Mouse (Mus musculus) hindbrain, embryonic 11.5 days (tissue): Measurements from ENCODE around the gene Noto. TPM values are rescaled to one million over a fixed set of nuclear protein-coding genes. Genes with fewer than 3 reads are reported as not detected.
"Not testable (repeated sequence)": the region's sequence is repeated elsewhere in the genome, so short reads cannot be mapped to it uniquely, and the experiment has no call there.

Source experiments
- ATAC-seq: fragments of 200-750 bp; cut with Nextera tagmentation; 2 replicates; pipeline ENCODE4 v1.8.0; 2017; ENCODE audit warnings: mild to moderate bottlenecking, moderate TSS enrichment, moderate library complexity; ENCODE audit not compliant: low FRiP score
- DNase-seq: peaks from one replicate; pipeline ENCODE4 v3.0.0-alpha.2; 2015; ENCODE audit warnings: low spot score
- H3K27ac ChIP-seq: fragments of 300-500 bp; sonication (generic); 2 replicates; pipeline ENCODE4 v1.5.1; 2014; ENCODE audit warnings: mild to moderate bottlenecking, low read depth, low read length
- H3K27me3 ChIP-seq: fragments of 300-500 bp; sonication (generic); 2 replicates; pipeline ENCODE4 v1.6.1; 2014; ENCODE audit warnings: mild to moderate bottlenecking, low read length, moderate library complexity, mixed read lengths; ENCODE audit not compliant: control insufficient read depth, insufficient read depth
- H3K36me3 ChIP-seq: fragments of 300-500 bp; sonication (generic); 2 replicates; pipeline ENCODE4 v1.6.1; 2014; ENCODE audit warnings: mild to moderate bottlenecking, low read length, moderate library complexity, mixed read lengths; ENCODE audit not compliant: control insufficient read depth, insufficient read depth
- H3K4me1 ChIP-seq: fragments of 300-500 bp; sonication (generic); replicated peaks from 2 replicates; pipeline ENCODE4 v1.6.1; 2014; ENCODE audit warnings: low read length, mixed read lengths; ENCODE audit not compliant: control insufficient read depth, insufficient read depth
- H3K4me2 ChIP-seq: fragments of 300-500 bp; sonication (generic); replicated peaks from 2 replicates; pipeline ENCODE4 v1.6.1; 2014; ENCODE audit warnings: mild to moderate bottlenecking, low read depth, low read length
- H3K4me3 ChIP-seq: fragments of 300-500 bp; sonication (generic); 2 replicates; pipeline ENCODE4 v1.5.1; 2014; ENCODE audit warnings: low read depth, low read length
- H3K9ac ChIP-seq: fragments of 300-500 bp; sonication (generic); 2 replicates; pipeline ENCODE4 v1.6.1; 2014; ENCODE audit warnings: low read depth, low read length
- H3K9me3 ChIP-seq: fragments of 300-500 bp; sonication (generic); 2 replicates; pipeline ENCODE4 v1.6.1; 2016; ENCODE audit warnings: low read length; ENCODE audit not compliant: control insufficient read depth
- WGBS: fragments of 180-500 bp; shearing (Covaris S2); extraction: QIAGEN DNeasy Blood & Tissue Kit; methylation state at CpG from one replicate; pipeline ENCODE4 v1.1.7; 2014; 5-methylcytosine and 5-hydroxymethylcytosine counted together
- polyA plus RNA-seq: library from polyadenylated mRNA; unstranded; fragments of >200 nt; fragmentation: Nextera tagmentation; extraction: Ambion mirVana; gene quantifications from 2 replicates; pipeline ENCODE4 v1.2.1, GENCODE M21; 2014

Noto gene
- polyA plus RNA-seq, 1 experiment from 2014 or later = not detected

GRCm38 (mm10) chr6:85436631-85437030, 12.9 kb downstream of the Noto start:
- ATAC-seq (no peak), DNase-seq (no peak)
- H3K4me1 ChIP-seq = no peaks in the 10 kb centered on the region
- WGBS = 84% methylated on average over 6 of the region's 6 CpGs
- no peak overlapping the region for H3K4me2 ChIP-seq
- H3K27ac ChIP-seq = no peak overlapping the region
- H3K36me3 ChIP-seq = peaks cover 6% of the 10 kb centered on the region; the same call in 1 of the 2 replicates
- no peak overlapping the region for H3K9ac ChIP-seq
- H3K9me3 ChIP-seq = no peaks in the 10 kb centered on the region
- H3K27me3 ChIP-seq = no peaks in the 10 kb centered on the region
- H3K4me3 ChIP-seq = no peak overlapping the region

GRCm38 (mm10) chr6:85441142-85441541, 17.5 kb downstream of the Noto start:
- H3K4me2 ChIP-seq = no peak overlapping the region
- WGBS = 86% methylated on average over 4 of the region's 4 CpGs
- peaks cover 12% of the 10 kb centered on the region; the same call in 1 of the 2 replicates for H3K36me3 ChIP-seq
- H3K9me3 ChIP-seq = no peaks in the 10 kb centered on the region
- H3K9ac ChIP-seq = no peak overlapping the region
- ATAC-seq (no peak), DNase-seq (no peak)
- no peaks in the 10 kb centered on the region for H3K27me3 ChIP-seq
- no peak overlapping the region for H3K27ac ChIP-seq
- H3K4me3 ChIP-seq = no peak overlapping the region
- H3K4me1 ChIP-seq = no peaks in the 10 kb centered on the region

DNA sequence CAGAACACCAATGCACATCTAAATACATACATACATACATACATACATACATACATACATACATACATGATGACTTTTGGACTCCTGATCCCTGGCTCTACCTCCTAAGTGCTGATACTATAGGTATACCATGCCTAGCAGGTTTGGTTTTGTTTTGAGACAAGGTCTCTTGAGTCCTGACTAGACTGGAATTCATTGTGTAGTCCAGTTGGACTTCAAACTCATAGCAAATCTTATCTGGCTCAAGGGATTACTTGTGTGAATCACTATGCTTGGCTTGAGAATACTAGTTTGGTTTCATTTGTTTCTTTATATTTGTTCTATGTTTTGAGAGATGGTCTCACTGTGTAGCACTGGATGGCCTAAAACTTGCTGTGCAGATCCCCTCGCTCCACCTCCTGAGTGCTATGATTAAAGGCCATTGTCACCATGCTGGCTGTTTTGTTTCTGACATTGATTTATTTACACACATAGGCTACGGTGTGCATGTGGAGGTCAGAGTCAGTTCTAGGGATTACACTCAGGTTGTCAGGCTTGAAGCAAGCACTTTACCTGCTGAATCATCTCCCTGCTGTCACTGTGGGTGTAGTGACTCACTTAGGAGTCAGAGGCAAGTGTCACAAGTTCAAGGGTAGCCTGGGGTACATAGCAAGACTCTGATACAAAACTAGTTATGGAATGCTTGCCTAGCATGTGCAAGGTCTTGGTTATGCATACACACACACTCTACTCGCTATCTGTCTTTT, 20.0 kb downstream of the Noto start:
- ATAC-seq (no peak), DNase-seq (no peak)
- no peak overlapping the region for H3K27ac ChIP-seq
- WGBS = 90% methylated on average over 3 of the region's 3 CpGs
- H3K4me2 ChIP-seq = no peak overlapping the region
- no peak overlapping the region for H3K9ac ChIP-seq
- H3K4me1 ChIP-seq = no peaks in the 10 kb centered on the region
- no peak overlapping the region for H3K4me3 ChIP-seq
- no peaks in the 10 kb centered on the region for H3K27me3 ChIP-seq
- H3K9me3 ChIP-seq = no peaks in the 10 kb centered on the region
- peaks cover 14% of the 10 kb centered on the region; the same call in 1 of the 2 replicates for H3K36me3 ChIP-seq

- Histone ChIP-seq H3K9ac (no peak overlapping the region), H3K9me3 (no peaks in the 10 kb centered on the region), H3K4me1 (no peaks in the 10 kb centered on the region), H3K27me3 (no peaks in the 10 kb centered on the region), H3K36me3 (peaks cover 12% of the 10 kb centered on the region; the same call in 1 of the 2 replicates), H3K27ac (no peak overlapping the region), H3K4me2 (no peak overlapping the region), H3K4me3 (no peak overlapping the region)
- ATAC-seq = no peak
- no peak for DNase-seq
- WGBS = 95% methylated on average over 8 of the region's 8 CpGs
Observed at GRCm38 (mm10) chr6:85444266-85444965, 20.7 kb downstream of the Noto start.

DNA sequence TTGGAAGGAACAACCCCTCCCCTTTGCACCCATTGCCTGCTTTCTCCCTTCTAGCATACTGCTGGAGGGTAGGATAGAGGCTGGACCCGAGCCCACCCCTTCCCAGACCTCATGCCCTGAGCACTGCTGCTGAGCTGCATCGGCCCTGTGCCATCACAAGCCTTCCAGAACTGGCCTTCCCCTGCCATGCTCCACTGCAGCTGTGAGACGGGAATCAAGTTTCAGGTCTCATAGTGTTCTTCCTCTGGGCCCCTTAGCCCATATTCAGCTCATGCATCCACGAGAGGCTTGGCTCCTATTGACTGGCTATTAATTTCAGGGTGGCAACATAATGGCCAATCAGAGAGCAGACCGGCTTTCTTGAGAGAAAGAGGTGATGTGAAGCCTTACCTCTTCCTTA, 21.6 kb downstream of the Noto start:
- WGBS = 83% methylated on average over 5 of the region's 5 CpGs
- H3K27me3 ChIP-seq = no peaks in the 10 kb centered on the region

GRCm38 (mm10) chr6:85447351-85447750, 23.7 kb downstream of the Noto start:
- no peak for DNase-seq
- H3K4me2 ChIP-seq = no peak overlapping the region
- H3K9me3 ChIP-seq = no peaks in the 10 kb centered on the region
- ATAC-seq = no peak
- H3K4me1 ChIP-seq = no peaks in the 10 kb centered on the region
- no peak overlapping the region for H3K4me3 ChIP-seq
- no peaks in the 10 kb centered on the region for H3K27me3 ChIP-seq
- no peak overlapping the region for H3K27ac ChIP-seq
- peaks cover 8% of the 10 kb centered on the region; the same call in 1 of the 2 replicates for H3K36me3 ChIP-seq
- WGBS = 86% methylated on average over 6 of the region's 6 CpGs
- H3K9ac ChIP-seq = no peak overlapping the region

More for the DNA sequence above, 21.6 kb downstream of the Noto start:
- no peak overlapping the region for H3K9ac ChIP-seq
- no peak overlapping the region for H3K4me2 ChIP-seq
- peaks cover 8% of the 10 kb centered on the region; the same call in 1 of the 2 replicates for H3K36me3 ChIP-seq
- H3K4me3 ChIP-seq = no peak overlapping the region
- no peaks in the 10 kb centered on the region for H3K4me1 ChIP-seq
- H3K27ac ChIP-seq = no peak overlapping the region
- no peaks in the 10 kb centered on the region for H3K9me3 ChIP-seq
- no peak for ATAC-seq
- no peak for DNase-seq

GRCm38 (mm10) chr6:85450140-85450539, 26.5 kb downstream of the Noto start:
- H3K4me1 ChIP-seq, ATAC-seq, H3K27ac ChIP-seq, H3K9me3 ChIP-seq, H3K9ac ChIP-seq, DNase-seq, H3K27me3 ChIP-seq, H3K36me3 ChIP-seq, H3K4me3 ChIP-seq: not testable (repeated sequence)
- WGBS = 71% methylated on average over 1 of the region's 1 CpGs
- peak overlapping the region; percentile 91; the same call in 1 of the 2 replicates for H3K4me2 ChIP-seq

GRCm38 (mm10) chr6:85450697-85451663, 27.3 kb downstream of the Noto start, which contains the start of gene Cct7:
Gene Cct7 (plus strand): TSS chr6:85451514.
- Histone ChIP-seq H3K4me1 (peaks cover 5% of the 10 kb centered on the region; the same call in 1 of the 2 replicates), H3K4me2 (peak within 1 kb of the TSS; percentile 91), H3K4me3 (peak within 1 kb of the TSS; percentile 86), H3K9ac (peak within 1 kb of the TSS; percentile 96), H3K36me3 (peaks cover 3% of the 10 kb centered on the region; the same call in 1 of the 2 replicates), H3K27me3 (no peaks in the 10 kb centered on the region), H3K9me3 (no peaks in the 10 kb centered on the region), H3K27ac (peak within 1 kb of the TSS; percentile 91)
- DNase-seq = peak; percentile 99
- peak; percentile 94 for ATAC-seq
- 3% methylated on average over 76 of the region's 96 CpGs for WGBS
